Mouse (Mus musculus) small intestine, adult 2 months (tissue): ENCODE results near the gene Taok1.

ENCODE experiments used
- CTCF ChIP-seq: fragments of 200-500 bp; IDR thresholded peaks from 2 replicates; pipeline ENCODE4 v1.5.1; 2012; ENCODE audit warnings: low read depth, mild to moderate bottlenecking, control low read depth, inconsistent platforms, low read length, moderate library complexity, mixed read lengths; ENCODE audit not compliant: insufficient replicate concordance, insufficient read length; ENCODE audit errors: extremely low read depth
- POLR2A ChIP-seq: fragments of 200-500 bp; IDR thresholded peaks from 2 replicates; pipeline ENCODE4 v1.6.1; 2012; ENCODE audit warnings: low read depth, mild to moderate bottlenecking, control low read depth, inconsistent platforms, low read length, moderate library complexity

DNA sequence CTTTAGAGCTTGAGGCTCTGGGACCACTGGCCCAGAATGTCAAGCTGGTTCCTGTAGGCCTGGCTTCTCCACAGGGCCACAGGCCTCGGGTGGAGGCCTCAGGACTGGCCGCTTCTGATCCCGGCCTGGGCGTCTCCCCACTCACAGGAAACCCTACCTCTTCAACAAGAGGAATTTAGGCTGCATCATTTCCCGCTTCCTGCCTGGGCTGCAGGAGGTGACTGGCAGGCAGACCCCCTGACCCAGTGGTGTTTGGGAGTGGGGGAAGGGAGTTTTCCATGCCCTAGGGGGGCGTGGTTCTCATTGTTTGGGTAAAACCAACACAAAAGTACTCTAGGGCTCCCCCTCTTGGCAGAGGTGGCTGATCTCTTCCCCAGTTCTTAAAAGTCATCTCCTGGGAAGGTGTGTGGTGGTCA lies 110.3 kb downstream of the Taok1 start:
- no peak for TF ChIP-seq POLR2A
- peak; percentile 37; the same call in 1 of the 2 replicates for TF ChIP-seq CTCF
